Mouse (Mus musculus): ENCODE results near the gene Them5. TPM values are rescaled to one million over a fixed set of nuclear protein-coding genes. Genes with fewer than 3 reads are reported as not detected.

Gene Them5
- total and polyA plus RNA-seq, 3 experiments: not detected

GRCm38 (mm10) chr3:94393049-94393448 is 51.1 kb downstream of the Them5 start:
- dilution Hi-C loops (cut with MboI; ENCODE audit: extremely low pct_ligation_motif_present, extremely low pct_unique_long_range_greater_than_20kb, low sequenced_read_pairs) (no loop called here), in situ Hi-C loops (cut with MboI; ENCODE audit: low pct_ligation_motif_present, low pct_unique_long_range_greater_than_20kb, low sequenced_read_pairs) (no loop called here)
- Histone ChIP-seq H3K36me3 (replicated peaks in 1 of 2; ENCODE audit: control insufficient read depth in 1 of 2, insufficient read depth in 1 of 2, low read length in 1 of 2) (peaks cover 0 to 2% of the 10 kb centered on the region in 2 experiments), H3K4me3 (replicated peaks in 1 of 3; ENCODE audit: low read depth in 2 of 3, low read length in 2 of 3, poor library complexity in 1 of 3) (no peak overlapping the region), H3K27me3 (replicated peaks) (no peaks in the 10 kb centered on the region), H3K4me2 (ENCODE audit: insufficient read depth, low read depth, poor library complexity, severe bottlenecking) (no peak overlapping the region), H3K79me2 (replicated peaks; ENCODE audit: control insufficient read depth, extremely low read depth, insufficient read depth, poor library complexity, severe bottlenecking) (no peaks in the 10 kb centered on the region), H3K4me1 (ENCODE audit: control insufficient read depth in 1 of 2, insufficient read depth in 2 of 2) (peaks cover 0 to 19% of the 10 kb centered on the region in 2 experiments; a peak in 3 of 4 replicates), H3K9me3 (replicated peaks; ENCODE audit: low read length) (no peaks in the 10 kb centered on the region), H3K27ac (ENCODE audit: insufficient read depth, low read depth) (no peak overlapping the region), H3K9ac (ENCODE audit: insufficient read depth, low read depth) (no peak overlapping the region)
- TF ChIP-seq EP300 (IDR thresholded peaks at IDR 0.05; ENCODE audit: low read length) (no peak), ZKSCAN1 (IDR thresholded peaks at IDR 0.05; ENCODE audit: borderline replicate concordance, low read depth, low read length) (no peak), KAT2A (IDR thresholded peaks at IDR 0.05; ENCODE audit: insufficient replicate concordance, low read length) (no peak), GABPA (IDR thresholded peaks at IDR 0.05; ENCODE audit: insufficient replicate concordance, low read depth, low read length) (no peak), NELFE (IDR thresholded peaks at IDR 0.05; ENCODE audit: low read depth, low read length) (no peak), TBP (conservative IDR thresholded peaks at IDR 0.05; ENCODE audit: low read depth, low read length) (no peak), MEF2A (IDR thresholded peaks at IDR 0.05; ENCODE audit: borderline replicate concordance, low read depth, low read length) (no peak), MYC (IDR thresholded peaks at IDR 0.05; ENCODE audit: low read depth, low read length) (no peak), NRF1 (IDR thresholded peaks at IDR 0.05; ENCODE audit: low read depth, low read length) (no peak), UBTF (IDR thresholded peaks at IDR 0.05; ENCODE audit: low read depth, low read length) (no peak), POLR2AphosphoS2 (IDR thresholded peaks at IDR 0.05; ENCODE audit: low read depth, low read length) (no peak), IRF4 (IDR thresholded peaks at IDR 0.05; ENCODE audit: low read depth, low read length) (no peak), MXI1 (IDR thresholded peaks at IDR 0.05; ENCODE audit: low read depth, low read length) (no peak)
- DNase-seq (ENCODE audit: extremely low read depth): no peak

GRCm38 (mm10) chr3:94396336-94396735 is 54.4 kb downstream of the Them5 start:
- Histone ChIP-seq H3K9me3 (replicated peaks; ENCODE audit: low read length) (no peaks in the 10 kb centered on the region), H3K36me3 (replicated peaks in 1 of 2; ENCODE audit: control insufficient read depth in 1 of 2, insufficient read depth in 1 of 2, low read length in 1 of 2) (no peaks in the 10 kb centered on the region), H3K4me1 (ENCODE audit: control insufficient read depth in 1 of 2, insufficient read depth in 2 of 2) (peaks cover 0 to 4% of the 10 kb centered on the region in 2 experiments; a peak in 1 of 4 replicates), H3K4me2 (ENCODE audit: insufficient read depth, low read depth, poor library complexity, severe bottlenecking) (no peak overlapping the region), H3K27me3 (replicated peaks) (peaks cover 5% of the 10 kb centered on the region), H3K79me2 (replicated peaks; ENCODE audit: control insufficient read depth, extremely low read depth, insufficient read depth, poor library complexity, severe bottlenecking) (no peaks in the 10 kb centered on the region), H3K27ac (ENCODE audit: insufficient read depth, low read depth) (no peak overlapping the region), H3K9ac (ENCODE audit: insufficient read depth, low read depth) (no peak overlapping the region), H3K4me3 (replicated peaks in 1 of 3; ENCODE audit: low read depth in 2 of 3, low read length in 2 of 3, poor library complexity in 1 of 3) (no peak overlapping the region)
- DNase-seq (ENCODE audit: extremely low read depth): no peak
- dilution Hi-C loops (cut with MboI; ENCODE audit: extremely low pct_ligation_motif_present, extremely low pct_unique_long_range_greater_than_20kb, low sequenced_read_pairs): no loop called here
- TF ChIP-seq TBP (conservative IDR thresholded peaks at IDR 0.05; ENCODE audit: low read depth, low read length) (no peak), SIN3A (IDR thresholded peaks at IDR 0.05; ENCODE audit: low read length) (no peak), NELFE (IDR thresholded peaks at IDR 0.05; ENCODE audit: low read depth, low read length) (no peak), JUN (IDR thresholded peaks at IDR 0.05; ENCODE audit: insufficient read depth, low read depth, low read length) (no peak), ZKSCAN1 (IDR thresholded peaks at IDR 0.05; ENCODE audit: borderline replicate concordance, low read depth, low read length) (no peak), ZC3H11A (IDR thresholded peaks at IDR 0.05; ENCODE audit: low read depth, low read length) (no peak), MAFK (IDR thresholded peaks at IDR 0.05; ENCODE audit: insufficient replicate concordance, low read length) (no peak), ZNF384 (IDR thresholded peaks at IDR 0.05; ENCODE audit: low read depth, low read length) (no peak), CHD2 (IDR thresholded peaks at IDR 0.05; ENCODE audit: low read length) (no peak), MAX (IDR thresholded peaks at IDR 0.05; ENCODE audit: low read length) (no peak)
- in situ Hi-C loops (cut with MboI; ENCODE audit: low pct_ligation_motif_present, low pct_unique_long_range_greater_than_20kb, low sequenced_read_pairs): no loop called here
